Mouse (Mus musculus) stomach, embryonic 15.5 days (tissue): ENCODE measurements around the gene Tjp1. TPM values are rescaled to one million over a fixed set of nuclear protein-coding genes. Genes with fewer than 3 reads are reported as not detected.

ENCODE experiments used
- polyA plus RNA-seq: library from polyadenylated mRNA; unstranded; fragments of >200 nt; fragmentation: Nextera tagmentation; extraction: Ambion mirVana; gene quantifications from 2 replicates; pipeline ENCODE4 v1.2.1, GENCODE M21; 2015

Gene Tjp1
- polyA plus RNA-seq, 1 experiment from 2014 or later, result 23.1 TPM

Other genes starting within 250 kb of the Tjp1 start
- gene Tarsl2, start 117.1 kb upstream of the Tjp1 start, polyA plus RNA-seq, result 9.4 and 10.0 TPM in 2 replicates
- gene Tm2d3, start 163.4 kb upstream of the Tjp1 start, polyA plus RNA-seq, result 89.4 and 93.1 TPM in 2 replicates